8 mouse cellular contexts compared by ENCODE assay signal in the genomic region with DNA sequence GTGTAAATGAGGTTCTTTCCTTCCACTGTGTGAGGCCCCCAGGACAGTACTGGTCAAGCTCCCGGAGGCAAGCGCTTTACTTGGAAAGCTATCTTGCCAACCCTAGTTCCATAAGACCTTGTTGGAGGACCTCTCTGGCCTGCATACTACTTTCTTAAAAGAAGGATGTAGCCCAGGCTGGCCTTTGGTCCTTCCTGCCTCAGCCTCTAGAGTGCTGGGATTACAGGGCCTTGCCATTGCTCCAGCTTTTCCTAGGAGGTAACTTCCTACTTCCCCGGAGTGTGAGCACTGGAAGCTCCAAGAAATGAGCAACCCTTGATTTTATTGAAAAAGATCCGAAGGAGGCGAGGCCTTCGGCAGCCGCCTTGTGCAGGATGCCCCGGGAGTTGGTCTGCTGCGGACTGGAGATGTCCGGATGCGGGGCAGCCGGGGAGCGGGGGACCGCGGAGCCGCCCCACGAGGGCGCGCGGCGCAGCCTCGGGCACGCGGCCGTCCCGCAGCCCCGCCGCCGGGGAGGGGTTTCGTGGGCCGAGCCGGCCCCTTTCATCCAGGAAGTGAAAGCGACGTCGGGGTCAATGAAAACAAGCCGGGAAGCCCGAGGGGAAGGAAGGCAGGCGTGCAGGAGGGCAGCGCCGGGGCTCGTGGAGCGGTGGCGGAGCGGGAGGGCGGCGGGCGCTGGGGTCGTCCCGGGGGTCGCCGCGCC. TPM values are rescaled to one million over a fixed set of nuclear protein-coding genes. Genes with fewer than 3 reads are reported as not detected.
DNase-seq lines count a peak whose midpoint lies in the region; ATAC-seq lines count a peak whose summit lies in the region.

A gene (plus strand): TSS at position 557 of the 703 bp plus-strand sequence.

- peak; percentile 82 for ATAC-seq in embryonic facial prominence, embryonic 15.5 days (ENCODE audit: insufficient number of reproducible peaks, low FRiP score, low TSS enrichment, low read depth)
- peak; percentile 79 for ATAC-seq in limb, embryonic 13.5 days (ENCODE audit: low FRiP score, low read depth)
- ATAC-seq in midbrain, embryonic 15.5 days (replicated peaks): peak; percentile 74

- no peaks in the 10 kb centered on the region for H3K36me3 ChIP-seq in embryonic facial prominence, embryonic 15.5 days
- H3K36me3 ChIP-seq in limb, embryonic 13.5 days: peaks cover 10% of the 10 kb centered on the region; the same call in 1 of the 2 replicates
- H3K36me3 ChIP-seq in midbrain, embryonic 15.5 days (replicated peaks): no peaks in the 10 kb centered on the region

- peak within 1 kb of the TSS; percentile 82 for H3K9ac ChIP-seq in embryonic facial prominence, embryonic 15.5 days
- H3K9ac ChIP-seq in limb, embryonic 13.5 days: peak within 1 kb of the TSS; percentile 89
- peak within 1 kb of the TSS; percentile 78 for H3K9ac ChIP-seq in midbrain, embryonic 15.5 days

- no peaks in the 10 kb centered on the region for H3K27me3 ChIP-seq in embryonic facial prominence, embryonic 15.5 days
- H3K27me3 ChIP-seq in limb, embryonic 13.5 days: no peaks in the 10 kb centered on the region
- no peaks in the 10 kb centered on the region for H3K27me3 ChIP-seq in midbrain, embryonic 15.5 days (replicated peaks)

- H3K4me2 ChIP-seq in embryonic facial prominence, embryonic 15.5 days (replicated peaks): peak within 1 kb of the TSS; percentile 71
- H3K4me2 ChIP-seq in limb, embryonic 13.5 days (replicated peaks): peak within 1 kb of the TSS; percentile 72
- peak within 1 kb of the TSS; percentile 62 for H3K4me2 ChIP-seq in midbrain, embryonic 15.5 days

- DNase-seq in 3T3-L1 (ENCODE audit: low read depth, low spot score): peak; percentile 74
- peak; percentile 92 to 94 for DNase-seq in adrenal gland, postnatal 36 days
- DNase-seq in heart, adult 8-10 months (ENCODE audit: low spot score): peak; percentile 83
- DNase-seq in kidney, adult 9 months: peak; percentile 85
- DNase-seq in spleen, adult 18-20 months: peak; percentile 78 to 82

- WGBS in embryonic facial prominence, embryonic 15.5 days: 4% methylated on average over 50 of the region's 52 CpGs
- WGBS in limb, embryonic 13.5 days: 6% methylated on average over 38 of the region's 52 CpGs
- WGBS in midbrain, embryonic 15.5 days: 4% methylated on average over 52 of the region's 52 CpGs

- H3K4me3 ChIP-seq in embryonic facial prominence, embryonic 15.5 days (replicated peaks): peak within 1 kb of the TSS; percentile 90
- H3K4me3 ChIP-seq in limb, embryonic 13.5 days: peak within 1 kb of the TSS; percentile 94
- H3K4me3 ChIP-seq in midbrain, embryonic 15.5 days: peak within 1 kb of the TSS; percentile 87

- no peaks in the 10 kb centered on the region for H3K9me3 ChIP-seq in embryonic facial prominence, embryonic 15.5 days (replicated peaks)
- H3K9me3 ChIP-seq in limb, embryonic 13.5 days: no peaks in the 10 kb centered on the region
- H3K9me3 ChIP-seq in midbrain, embryonic 15.5 days: no peaks in the 10 kb centered on the region

- H3K27ac ChIP-seq in embryonic facial prominence, embryonic 15.5 days (replicated peaks): peak within 1 kb of the TSS; percentile 86
- H3K27ac ChIP-seq in limb, embryonic 13.5 days: peak within 1 kb of the TSS; percentile 87
- peak within 1 kb of the TSS; percentile 85 for H3K27ac ChIP-seq in midbrain, embryonic 15.5 days

- H3K4me1 ChIP-seq in embryonic facial prominence, embryonic 15.5 days: peaks cover 24% of the 10 kb centered on the region
- H3K4me1 ChIP-seq in limb, embryonic 13.5 days: peaks cover 32% of the 10 kb centered on the region
- H3K4me1 ChIP-seq in midbrain, embryonic 15.5 days: peaks cover 22% of the 10 kb centered on the region

RNA-seq across cellular contexts. Expression of the gene that starts here (rescaled TPM):
- total RNA-seq in adrenal gland, postnatal 36 days (2021): 10 to 100 TPM; 49.6 to 54.7 TPM
- polyA plus RNA-seq in embryonic facial prominence, embryonic 15.5 days (2015; fragmentation: Nextera tagmentation; extraction: Ambion mirVana): 10.6 and 11.5 TPM in 2 replicates
- 10 to 100 TPM; 19.3 to 23.0 (median 20.3) TPM for total RNA-seq in heart, adult 8-10 months (2022)
- polyA plus RNA-seq in limb, embryonic 13.5 days (2015; fragmentation: Nextera tagmentation; extraction: Ambion mirVana): 9.6 and 11.7 TPM in 2 replicates
- 10.5 TPM in 2 replicates for polyA plus RNA-seq in midbrain, embryonic 15.5 days (2015; fragmentation: Nextera tagmentation; extraction: Ambion mirVana)

Comparison
In these comparisons a context has a peak if more than half of its experiments do, and no peak if none do; other contexts are left out.
1. Peak in every context shown above with its lines: DNase-seq, ATAC-seq, H3K4me3 ChIP-seq and H3K27ac ChIP-seq.